Mouse (Mus musculus) hindbrain, embryonic 13.5 days (tissue): ENCODE data around the gene Lnpep. TPM values are rescaled to one million over a fixed set of nuclear protein-coding genes. Genes with fewer than 3 reads are reported as not detected.

Experiments used
- ATAC-seq: fragments of 200-750 bp; cut with Nextera tagmentation; 2 replicates; pipeline ENCODE4 v1.8.0; 2017; ENCODE audit warnings: moderate TSS enrichment; ENCODE audit not compliant: low FRiP score
- H3K27ac ChIP-seq: fragments of 300-500 bp; sonication (generic); 2 replicates; pipeline ENCODE4 v1.5.1; 2015; ENCODE audit warnings: inconsistent platforms, mild to moderate bottlenecking, moderate library complexity
- H3K27me3 ChIP-seq: fragments of 300-500 bp; sonication (generic); 2 replicates; pipeline ENCODE4 v1.6.1; 2015; ENCODE audit warnings: mild to moderate bottlenecking, inconsistent platforms
- H3K36me3 ChIP-seq: fragments of 300-500 bp; sonication (generic); 2 replicates; pipeline ENCODE4 v1.6.1; 2015; ENCODE audit warnings: mild to moderate bottlenecking, inconsistent platforms
- H3K4me1 ChIP-seq: fragments of 300-500 bp; sonication (generic); replicated peaks from 2 replicates; pipeline ENCODE4 v1.6.1; 2015; ENCODE audit warnings: inconsistent platforms
- H3K4me2 ChIP-seq: fragments of 300-500 bp; sonication (generic); 2 replicates; pipeline ENCODE4 v1.6.1; 2015; ENCODE audit warnings: inconsistent platforms, mild to moderate bottlenecking, moderate library complexity
- H3K4me3 ChIP-seq: fragments of 300-500 bp; sonication (generic); 2 replicates; pipeline ENCODE4 v1.5.1; 2015; ENCODE audit warnings: mild to moderate bottlenecking, inconsistent platforms
- H3K9ac ChIP-seq: fragments of 300-500 bp; sonication (generic); 2 replicates; pipeline ENCODE4 v1.6.1; 2015; ENCODE audit warnings: mild to moderate bottlenecking, inconsistent platforms
- H3K9me3 ChIP-seq: fragments of 300-500 bp; sonication (generic); 2 replicates; pipeline ENCODE4 v1.6.1; 2016; ENCODE audit warnings: inconsistent platforms
- WGBS: fragments of 180-500 bp; shearing (Covaris S2); methylation state at CpG from one replicate; pipeline ENCODE4 v1.1.7; 2015; 5-methylcytosine and 5-hydroxymethylcytosine counted together
- polyA plus RNA-seq: library from polyadenylated mRNA; unstranded; fragments of >200 nt; fragmentation: Nextera tagmentation; extraction: Ambion mirVana; gene quantifications from 2 replicates; pipeline ENCODE4 v1.2.1, GENCODE M21; 2015

Lnpep gene
- polyA plus RNA-seq, 1 experiment from 2014 or later: 8.4 TPM

DNA sequence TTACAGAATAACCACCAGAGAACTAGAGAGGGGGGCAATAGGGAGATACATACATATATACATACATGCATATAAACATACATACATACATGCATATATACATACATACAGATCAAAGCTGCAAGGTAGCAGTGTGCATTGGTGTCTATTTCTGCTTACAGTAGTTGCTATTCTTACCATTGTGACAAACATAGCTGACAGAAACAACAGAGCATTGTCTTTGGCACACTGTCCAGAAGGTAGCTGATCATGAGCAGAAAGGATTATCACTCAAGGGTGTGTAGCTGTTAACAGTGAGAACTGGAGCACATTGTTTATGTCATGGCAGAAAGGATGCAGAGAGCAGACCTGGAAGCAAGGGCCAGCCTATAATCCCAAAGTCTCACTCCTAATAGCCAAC is 22.1 kb downstream of the Lnpep start:
- H3K27me3 ChIP-seq: no peaks in the 10 kb centered on the region
- no peak overlapping the region for H3K4me3 ChIP-seq
- H3K27ac ChIP-seq: no peak overlapping the region
- H3K36me3 ChIP-seq: no peaks in the 10 kb centered on the region
- H3K9me3 ChIP-seq: no peaks in the 10 kb centered on the region
- H3K4me1 ChIP-seq: peaks cover 7% of the 10 kb centered on the region; the same call in 1 of the 2 replicates
- no peak for ATAC-seq
- H3K9ac ChIP-seq: no peak overlapping the region
- H3K4me2 ChIP-seq: no peak overlapping the region

DNA sequence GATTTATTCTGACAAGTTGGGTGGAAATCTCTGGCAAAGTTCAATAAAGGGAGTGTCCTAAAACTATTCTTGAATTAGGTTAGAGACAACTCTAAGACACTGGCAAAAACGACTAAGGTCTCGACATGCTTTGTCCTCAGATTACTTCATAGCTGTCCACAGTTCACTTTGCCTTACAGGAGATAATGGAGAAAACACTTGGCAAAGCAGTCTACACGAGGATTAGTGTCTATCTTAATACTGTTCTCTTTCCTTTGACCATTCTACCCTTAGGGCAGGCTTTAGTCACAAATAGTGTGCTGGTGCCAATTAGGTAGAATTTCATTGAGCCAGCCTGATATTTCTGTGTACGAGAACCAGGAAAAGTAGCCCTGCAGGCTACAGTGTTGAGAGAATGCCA is 22.5 kb downstream of the Lnpep start:
- H3K36me3 ChIP-seq: no peaks in the 10 kb centered on the region
- 73% methylated on average over 4 of the region's 4 CpGs for WGBS
- ATAC-seq: no peak
- H3K9ac ChIP-seq: no peak overlapping the region
- 0 out of 2 replicates have a peak, but pooled peaks cover 7% of the 10 kb centered on the region for H3K4me1 ChIP-seq
- no peak overlapping the region for H3K4me2 ChIP-seq
- no peak overlapping the region for H3K27ac ChIP-seq
- H3K27me3 ChIP-seq: no peaks in the 10 kb centered on the region
- H3K4me3 ChIP-seq: no peak overlapping the region
- no peaks in the 10 kb centered on the region for H3K9me3 ChIP-seq

GRCm38 (mm10) chr17:17600804-17601252 is 24.0 kb downstream of the Lnpep start:
- ATAC-seq: no peak
- Histone ChIP-seq H3K9me3 (no peaks in the 10 kb centered on the region), H3K27ac (no peak overlapping the region), H3K4me2 (no peak overlapping the region), H3K4me3 (no peak overlapping the region), H3K4me1 (0 out of 2 replicates have a peak, but pooled peaks cover 7% of the 10 kb centered on the region), H3K9ac (no peak overlapping the region), H3K27me3 (no peaks in the 10 kb centered on the region), H3K36me3 (no peaks in the 10 kb centered on the region)
- 76% methylated on average over 3 of the region's 3 CpGs for WGBS

DNA sequence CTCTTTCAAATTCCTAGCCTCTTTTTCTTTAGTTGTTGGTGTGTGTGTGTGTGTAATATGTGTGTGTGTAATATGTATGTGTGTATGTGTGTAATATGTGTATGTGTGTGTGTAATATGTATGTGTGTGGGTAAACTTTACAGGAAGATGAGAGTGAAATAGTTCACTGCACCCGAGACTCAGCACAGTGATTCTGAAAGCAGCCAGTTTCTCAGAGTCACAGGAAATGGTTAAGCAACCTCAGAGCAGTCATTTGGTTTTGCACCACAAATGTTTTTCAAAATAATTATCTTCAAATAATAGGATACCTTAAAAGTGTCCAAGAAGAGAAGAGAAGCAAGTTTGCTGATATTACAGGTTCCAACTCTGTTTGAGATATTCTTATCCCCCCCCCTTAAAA is 24.8 kb downstream of the Lnpep start:
- no peaks in the 10 kb centered on the region for H3K9me3 ChIP-seq
- 0 out of 2 replicates have a peak, but pooled peaks cover 7% of the 10 kb centered on the region for H3K4me1 ChIP-seq
- H3K9ac ChIP-seq: no peak overlapping the region
- no peak overlapping the region for H3K4me3 ChIP-seq
- no peaks in the 10 kb centered on the region for H3K36me3 ChIP-seq
- no peak for ATAC-seq
- no peak overlapping the region for H3K27ac ChIP-seq
- no peaks in the 10 kb centered on the region for H3K27me3 ChIP-seq
- H3K4me2 ChIP-seq: no peak overlapping the region
- 71% methylated on average over 1 of the region's 1 CpGs for WGBS

DNA sequence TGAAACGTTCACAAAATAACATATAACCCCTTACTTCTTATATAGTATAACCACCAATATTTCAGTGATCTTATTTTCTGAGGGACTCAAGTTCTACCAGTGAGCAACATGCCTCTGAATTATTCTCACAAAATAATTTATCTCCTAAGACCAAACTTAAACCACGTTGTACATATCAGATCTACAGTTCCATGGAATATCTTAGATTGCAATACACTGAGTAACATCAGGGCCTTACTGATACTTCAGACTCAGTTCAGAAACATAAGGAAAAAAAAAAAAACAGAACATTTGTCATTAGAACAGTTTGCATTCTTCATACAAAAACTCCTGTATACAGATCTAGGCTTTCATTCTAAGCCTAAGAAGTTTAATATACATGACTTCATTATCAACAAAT is 26.5 kb downstream of the Lnpep start:
- H3K9ac ChIP-seq: no peak overlapping the region
- ATAC-seq: no peak
- no peaks in the 10 kb centered on the region for H3K27me3 ChIP-seq
- 95% methylated on average over 2 of the region's 2 CpGs for WGBS
- 0 out of 2 replicates have a peak, but pooled peaks cover 7% of the 10 kb centered on the region for H3K4me1 ChIP-seq
- H3K9me3 ChIP-seq: no peaks in the 10 kb centered on the region
- H3K27ac ChIP-seq: no peak overlapping the region
- H3K36me3 ChIP-seq: no peaks in the 10 kb centered on the region
- H3K4me3 ChIP-seq: no peak overlapping the region
- no peak overlapping the region for H3K4me2 ChIP-seq

GRCm38 (mm10) chr17:17592926-17593325 is 31.9 kb downstream of the Lnpep start:
- ATAC-seq: no peak
- Histone ChIP-seq H3K9ac (no peak overlapping the region), H3K27ac (no peak overlapping the region), H3K4me2 (no peak overlapping the region), H3K27me3 (no peaks in the 10 kb centered on the region), H3K4me3 (no peak overlapping the region), H3K9me3 (no peaks in the 10 kb centered on the region), H3K4me1 (no peaks in the 10 kb centered on the region), H3K36me3 (no peaks in the 10 kb centered on the region)
- 94% methylated on average over 1 of the region's 1 CpGs for WGBS

GRCm38 (mm10) chr17:17587333-17588047 is 37.4 kb downstream of the Lnpep start:
- H3K4me3 ChIP-seq: no peak overlapping the region
- H3K4me1 ChIP-seq: no peaks in the 10 kb centered on the region
- no peak overlapping the region for H3K27ac ChIP-seq
- H3K9me3 ChIP-seq: no peaks in the 10 kb centered on the region
- no peak for ATAC-seq
- no peaks in the 10 kb centered on the region for H3K36me3 ChIP-seq
- H3K4me2 ChIP-seq: no peak overlapping the region
- 79% methylated on average over 7 of the region's 7 CpGs for WGBS
- H3K9ac ChIP-seq: no peak overlapping the region
- H3K27me3 ChIP-seq: no peaks in the 10 kb centered on the region

- Histone ChIP-seq H3K27me3 (no peaks in the 10 kb centered on the region), H3K36me3 (no peaks in the 10 kb centered on the region), H3K27ac (no peak overlapping the region), H3K4me2 (no peak overlapping the region), H3K4me1 (no peaks in the 10 kb centered on the region), H3K9me3 (no peaks in the 10 kb centered on the region), H3K9ac (no peak overlapping the region), H3K4me3 (no peak overlapping the region)
- ATAC-seq: no peak
- WGBS: 97% methylated on average over 4 of the region's 4 CpGs
These were observed 39.7 kb downstream of the Lnpep start for GRCm38 (mm10) chr17:17585115-17585514.

DNA sequence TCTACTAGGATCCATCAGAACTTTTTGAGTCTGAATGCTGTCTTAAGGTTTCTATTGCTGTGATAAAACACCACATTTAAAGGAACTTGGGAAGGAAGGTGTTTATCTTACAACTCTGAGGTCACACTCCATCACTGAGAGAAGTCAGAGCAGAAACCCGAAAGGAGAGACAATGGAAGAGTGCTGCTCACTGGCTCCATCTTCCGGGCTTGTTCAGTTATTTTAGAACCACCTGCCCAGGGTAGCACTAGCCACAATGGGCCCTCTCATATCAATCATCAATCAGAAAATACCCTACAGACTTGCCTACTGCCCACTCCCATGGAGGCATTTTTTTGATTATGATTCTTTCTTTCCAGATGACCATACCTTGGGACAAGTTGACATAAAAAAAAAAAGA is 41.0 kb downstream of the Lnpep start:
- WGBS: 60% methylated on average over 2 of the region's 2 CpGs
- Histone ChIP-seq H3K27me3 (no peaks in the 10 kb centered on the region), H3K9ac (no peak overlapping the region), H3K4me3 (no peak overlapping the region), H3K36me3 (peaks cover 2% of the 10 kb centered on the region), H3K4me2 (no peak overlapping the region), H3K9me3 (no peaks in the 10 kb centered on the region), H3K4me1 (no peaks in the 10 kb centered on the region), H3K27ac (no peak overlapping the region)
- ATAC-seq: no peak

GRCm38 (mm10) chr17:17581234-17581633 is 43.6 kb downstream of the Lnpep start:
- ATAC-seq: no peak
- no peak overlapping the region for H3K4me3 ChIP-seq
- peaks cover 10% of the 10 kb centered on the region for H3K36me3 ChIP-seq
- no peaks in the 10 kb centered on the region for H3K9me3 ChIP-seq
- no peaks in the 10 kb centered on the region for H3K27me3 ChIP-seq
- no peak overlapping the region for H3K27ac ChIP-seq
- H3K4me2 ChIP-seq: no peak overlapping the region
- H3K4me1 ChIP-seq: no peaks in the 10 kb centered on the region
- H3K9ac ChIP-seq: no peak overlapping the region
- WGBS: 94% methylated on average over 3 of the region's 3 CpGs

GRCm38 (mm10) chr17:17576399-17576798 is 48.5 kb downstream of the Lnpep start:
- 98% methylated on average over 9 of the region's 9 CpGs for WGBS
- Histone ChIP-seq H3K36me3 (peaks cover 39% of the 10 kb centered on the region), H3K4me1 (no peaks in the 10 kb centered on the region), H3K4me2 (no peak overlapping the region), H3K27me3 (no peaks in the 10 kb centered on the region), H3K9ac (no peak overlapping the region), H3K27ac (no peak overlapping the region), H3K9me3 (no peaks in the 10 kb centered on the region), H3K4me3 (no peak overlapping the region)
- ATAC-seq: no peak

DNA sequence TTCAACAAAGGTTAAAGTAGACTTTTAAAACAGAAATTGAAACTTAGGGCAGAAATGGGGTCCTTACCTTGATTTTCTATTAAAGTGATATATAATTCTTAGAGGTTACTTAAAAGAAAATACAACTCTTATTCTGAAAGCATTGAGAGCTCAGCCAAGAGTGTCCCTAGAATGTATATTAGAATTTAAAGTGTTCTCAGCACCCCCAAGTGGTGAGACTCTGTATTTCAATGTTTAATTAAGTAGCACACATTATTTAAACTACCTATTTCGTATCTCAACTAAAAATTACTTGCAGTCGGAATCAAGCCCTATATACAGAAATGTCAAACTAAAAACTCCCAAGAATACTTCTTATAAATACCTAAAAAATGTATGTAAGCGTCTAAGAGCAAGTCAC is 57.8 kb downstream of the Lnpep start:
- no peaks in the 10 kb centered on the region for H3K9me3 ChIP-seq
- no peak overlapping the region for H3K4me2 ChIP-seq
- WGBS: 49% methylated on average over 3 of the region's 3 CpGs
- H3K4me3 ChIP-seq: no peak overlapping the region
- H3K36me3 ChIP-seq: peaks cover 25% of the 10 kb centered on the region
- H3K9ac ChIP-seq: no peak overlapping the region
- no peaks in the 10 kb centered on the region for H3K27me3 ChIP-seq
- H3K4me1 ChIP-seq: no peaks in the 10 kb centered on the region
- H3K27ac ChIP-seq: no peak overlapping the region
- no peak for ATAC-seq

GRCm38 (mm10) chr17:17548958-17549357 is 75.9 kb downstream of the Lnpep start:
- ATAC-seq: no peak
- H3K4me3 ChIP-seq: no peak overlapping the region
- WGBS: 88% methylated on average over 3 of the region's 3 CpGs
- H3K27ac ChIP-seq: no peak overlapping the region
- no peaks in the 10 kb centered on the region for H3K9me3 ChIP-seq
- H3K4me1 ChIP-seq: no peaks in the 10 kb centered on the region
- H3K4me2 ChIP-seq: no peak overlapping the region
- peaks cover 15% of the 10 kb centered on the region for H3K36me3 ChIP-seq
- H3K9ac ChIP-seq: no peak overlapping the region
- no peaks in the 10 kb centered on the region for H3K27me3 ChIP-seq
